Mouse (Mus musculus): ENCODE measurements around the gene Ccni. TPM values are rescaled to one million over a fixed set of nuclear protein-coding genes. Genes with fewer than 3 reads are reported as not detected.

Gene Ccni
- polyA plus RNA-seq, 1 experiment from 2014 or later = 191 TPM

DNA sequence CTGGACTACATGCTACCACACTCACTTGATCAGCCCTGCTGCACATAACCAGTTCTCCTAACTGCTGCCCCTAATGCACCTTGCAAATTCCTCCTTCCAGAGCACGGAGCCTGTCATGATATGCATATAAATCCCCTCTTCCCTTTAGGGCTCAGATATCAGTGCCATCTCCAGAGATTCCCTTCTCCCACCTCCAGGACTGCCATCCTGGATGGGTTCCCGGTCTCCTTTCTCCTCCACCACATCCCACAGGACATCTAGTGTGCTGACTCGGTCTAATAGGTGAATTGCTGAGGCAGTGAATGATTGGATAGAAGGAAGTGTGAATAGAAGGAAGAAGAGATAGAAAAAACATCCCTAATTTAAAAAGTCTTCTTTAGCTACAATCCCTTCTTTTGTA, 25.4 kb upstream of the Ccni start:
- no peak for ATAC-seq (ENCODE audit: low FRiP score)
- Histone ChIP-seq H3K4me1 (no peaks in the 10 kb centered on the region), H3K4me3 (replicated peaks) (no peak overlapping the region), H3K9me3 (no peaks in the 10 kb centered on the region), H3K4me2 (no peak overlapping the region), H3K27me3 (no peaks in the 10 kb centered on the region), H3K9ac (no peak overlapping the region), H3K27ac (no peak overlapping the region), H3K36me3 (replicated peaks) (no peaks in the 10 kb centered on the region)
- WGBS = 74% methylated on average over 3 of the region's 3 CpGs

DNA sequence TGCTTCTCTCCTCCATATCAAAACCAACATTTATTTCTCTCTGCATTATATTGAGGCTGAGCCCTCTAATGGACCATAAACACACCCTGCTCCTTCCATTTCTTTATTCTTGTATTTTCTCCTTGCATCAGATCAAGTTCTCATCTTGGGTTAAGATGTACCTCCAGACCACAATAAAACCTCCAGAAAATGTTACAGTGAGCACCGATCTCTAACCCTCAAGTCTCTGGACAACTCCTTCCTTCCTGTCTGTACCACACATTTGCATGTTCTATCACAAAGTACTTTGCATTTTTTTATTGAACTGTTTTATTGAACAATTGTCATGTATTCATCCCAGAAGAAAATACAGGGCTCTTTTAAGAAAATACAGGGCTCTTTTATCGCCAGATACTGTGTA, 23.2 kb upstream of the Ccni start:
- Histone ChIP-seq H3K9ac (no peak overlapping the region), H3K27ac (no peak overlapping the region), H3K27me3 (no peaks in the 10 kb centered on the region), H3K4me3 (replicated peaks) (no peak overlapping the region), H3K36me3 (replicated peaks) (no peaks in the 10 kb centered on the region), H3K4me1 (no peaks in the 10 kb centered on the region), H3K4me2 (no peak overlapping the region), H3K9me3 (no peaks in the 10 kb centered on the region)
- WGBS = 87% methylated on average over 2 of the region's 2 CpGs
- no peak for ATAC-seq (ENCODE audit: low FRiP score)

DNA sequence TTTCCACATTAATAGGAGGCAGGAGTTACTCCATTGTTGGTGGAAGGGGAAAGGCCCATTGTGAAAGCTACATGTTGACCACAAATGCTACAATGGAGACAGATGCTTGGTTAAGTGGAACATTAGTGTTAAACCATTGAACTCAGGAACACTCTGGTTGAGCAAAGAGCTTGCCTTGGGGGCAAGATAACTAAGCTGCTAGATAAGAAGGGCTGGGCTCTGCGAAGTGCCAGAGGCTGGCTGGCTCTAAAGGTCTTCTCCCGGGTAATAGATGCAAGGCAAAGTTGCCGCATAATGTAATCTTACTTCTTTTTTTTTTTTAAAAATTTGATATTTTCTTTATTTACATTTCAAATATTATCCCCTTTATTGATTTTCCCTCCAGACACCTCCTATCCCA, 20.9 kb upstream of the Ccni start:
- Histone ChIP-seq H3K9me3 (no peaks in the 10 kb centered on the region), H3K4me2 (no peak overlapping the region), H3K27ac (no peak overlapping the region), H3K36me3 (replicated peaks) (no peaks in the 10 kb centered on the region), H3K4me3 (replicated peaks) (no peak overlapping the region), H3K9ac (no peak overlapping the region), H3K27me3 (no peaks in the 10 kb centered on the region), H3K4me1 (no peaks in the 10 kb centered on the region)
- ATAC-seq (ENCODE audit: low FRiP score) = no peak
- WGBS = 95% methylated on average over 3 of the region's 3 CpGs

DNA sequence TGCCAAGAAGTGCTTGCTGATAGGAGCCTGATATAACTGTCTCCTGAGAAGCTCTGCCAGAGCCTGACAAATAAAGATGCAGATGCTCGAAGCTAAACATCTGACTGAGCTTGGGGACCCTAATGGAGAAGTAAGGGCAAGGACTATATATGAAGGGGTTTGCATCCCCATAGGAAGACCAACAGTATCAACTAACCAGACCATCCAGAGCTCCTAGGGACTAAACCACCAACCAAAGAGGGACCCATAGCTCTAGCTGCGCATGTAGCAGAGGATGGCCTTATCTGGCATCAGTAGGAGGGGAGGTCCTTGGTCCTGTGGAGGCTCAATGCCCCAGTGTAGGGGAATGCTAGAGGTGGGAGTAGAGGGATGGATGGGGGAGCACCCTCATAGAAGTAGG, 18.3 kb upstream of the Ccni start:
- no peak overlapping the region for H3K4me2 ChIP-seq
- no peaks in the 10 kb centered on the region for H3K27me3 ChIP-seq
- H3K4me1 ChIP-seq = no peaks in the 10 kb centered on the region
- no peak overlapping the region for H3K27ac ChIP-seq
- H3K9ac ChIP-seq = no peak overlapping the region
- 86% methylated on average over 2 of the region's 2 CpGs for WGBS
- H3K36me3 ChIP-seq (replicated peaks) = no peaks in the 10 kb centered on the region
- H3K9me3 ChIP-seq = no peaks in the 10 kb centered on the region
- no peak overlapping the region for H3K4me3 ChIP-seq (replicated peaks)
- ATAC-seq (ENCODE audit: low FRiP score) = no peak

DNA sequence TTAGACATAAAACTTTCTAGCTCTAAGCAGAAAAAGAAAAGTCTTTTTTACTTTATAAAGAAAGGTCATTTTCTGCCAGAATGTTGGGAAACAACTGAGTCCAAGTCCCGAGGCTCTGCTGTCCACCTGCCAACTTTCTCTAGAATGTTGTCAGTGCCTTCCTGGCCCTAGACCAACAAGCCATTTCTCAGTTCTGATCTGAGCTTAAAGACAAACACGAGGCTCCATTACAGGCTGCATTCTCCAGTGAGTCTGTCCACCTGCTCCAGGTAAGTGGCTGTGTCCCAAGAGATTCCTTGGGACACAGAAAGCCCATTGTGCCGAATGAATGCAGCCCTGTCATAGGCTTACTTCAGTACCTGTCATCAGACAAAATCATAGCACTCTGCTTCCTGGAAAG, 15.4 kb upstream of the Ccni start:
- 79% methylated on average over 3 of the region's 3 CpGs for WGBS
- H3K4me3 ChIP-seq (replicated peaks) = no peak overlapping the region
- H3K36me3 ChIP-seq (replicated peaks) = no peaks in the 10 kb centered on the region

DNA sequence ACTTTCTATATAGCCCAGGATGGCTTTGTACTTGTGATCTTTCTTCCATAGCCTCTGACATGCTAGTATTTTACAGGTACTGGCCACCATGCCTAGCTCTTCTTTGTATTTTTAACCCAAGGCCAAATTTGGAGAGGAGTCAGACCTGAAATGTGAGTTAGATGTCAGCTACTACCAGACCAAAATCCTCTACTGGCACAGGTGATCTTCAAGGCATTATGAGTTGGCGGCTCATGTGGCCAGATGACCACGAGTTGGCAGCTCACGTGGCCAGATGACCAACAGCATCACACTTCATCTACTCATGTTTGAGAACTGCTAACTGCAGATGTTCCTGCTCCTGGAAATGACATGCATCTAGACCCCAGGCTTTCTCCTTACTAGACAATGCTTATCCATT, 12.1 kb upstream of the Ccni start:
- H3K27me3 ChIP-seq = no peaks in the 10 kb centered on the region
- no peaks in the 10 kb centered on the region for H3K4me1 ChIP-seq
- no peaks in the 10 kb centered on the region for H3K36me3 ChIP-seq (replicated peaks)
- no peak for ATAC-seq (ENCODE audit: low FRiP score)
- H3K9ac ChIP-seq = no peak overlapping the region
- WGBS = 91% methylated on average over 3 of the region's 3 CpGs
- H3K4me2 ChIP-seq = no peak overlapping the region
- no peak overlapping the region for H3K4me3 ChIP-seq (replicated peaks)
- H3K9me3 ChIP-seq = no peaks in the 10 kb centered on the region
- no peak overlapping the region for H3K27ac ChIP-seq

More for the DNA sequence above, 15.4 kb upstream of the Ccni start:
- no peak for ATAC-seq (ENCODE audit: low FRiP score)
- Histone ChIP-seq H3K27me3 (no peaks in the 10 kb centered on the region), H3K27ac (no peak overlapping the region), H3K9me3 (no peaks in the 10 kb centered on the region), H3K9ac (no peak overlapping the region), H3K4me2 (no peak overlapping the region), H3K4me1 (no peaks in the 10 kb centered on the region)

DNA sequence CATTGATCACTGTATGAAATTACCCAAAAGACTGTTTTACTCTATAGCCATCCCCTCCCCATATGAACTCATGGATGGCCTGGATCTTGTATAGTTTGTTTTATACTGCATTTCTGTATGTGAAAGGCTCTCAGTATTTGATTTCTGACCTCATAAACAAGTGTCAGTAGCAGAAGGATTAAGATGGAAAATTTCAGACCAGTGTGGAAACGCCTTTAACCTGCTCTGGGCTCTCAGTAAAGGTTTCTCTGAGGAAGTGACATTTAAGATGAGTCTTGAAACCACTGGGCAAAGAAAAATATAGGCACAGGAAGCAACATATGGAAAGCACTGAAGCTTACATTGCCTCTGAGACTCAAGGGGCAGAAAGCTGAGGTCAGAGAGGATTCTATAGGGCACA, 1.3 kb upstream of the Ccni start:
- 81% methylated on average over 1 of the region's 1 CpGs for WGBS
- Histone ChIP-seq H3K4me2 (no peak overlapping the region), H3K27ac (peak overlapping the region; percentile 97; the same call in 1 of the 2 replicates), H3K36me3 (replicated peaks) (no peaks in the 10 kb centered on the region), H3K4me1 (peaks cover 17% of the 10 kb centered on the region), H3K4me3 (replicated peaks) (no peak overlapping the region), H3K9me3 (no peaks in the 10 kb centered on the region), H3K27me3 (no peaks in the 10 kb centered on the region), H3K9ac (no peak overlapping the region)
- no peak for ATAC-seq (ENCODE audit: low FRiP score)

DNA sequence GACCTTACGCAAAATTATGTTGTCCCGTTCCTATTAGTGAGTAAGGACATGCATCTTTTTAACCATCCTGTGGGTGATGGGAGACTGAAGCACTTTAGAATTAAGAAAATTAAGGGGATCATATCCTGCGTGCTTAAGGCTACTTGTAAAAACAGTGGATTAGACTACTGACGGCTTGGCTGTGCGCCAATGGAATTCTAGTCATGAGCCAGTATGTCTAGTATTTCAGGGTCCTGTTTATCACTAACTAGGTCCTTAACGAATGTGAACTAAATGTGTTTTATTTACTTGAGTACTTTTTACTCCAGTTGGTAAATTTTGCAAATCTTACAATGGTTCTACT, 682 bp upstream of the Ccni start:
- H3K27me3 ChIP-seq = no peaks in the 10 kb centered on the region
- ATAC-seq (ENCODE audit: low FRiP score) = peak; percentile 44
- H3K27ac ChIP-seq = peak overlapping the region; percentile 97
- H3K4me3 ChIP-seq (replicated peaks) = peak overlapping the region; percentile 91
- no peaks in the 10 kb centered on the region for H3K9me3 ChIP-seq
- H3K4me2 ChIP-seq = peak overlapping the region; percentile 56
- H3K4me1 ChIP-seq = peaks cover 17% of the 10 kb centered on the region
- 11% methylated on average over 6 of the region's 6 CpGs for WGBS
- H3K36me3 ChIP-seq (replicated peaks) = no peaks in the 10 kb centered on the region
- peak overlapping the region; percentile 97 for H3K9ac ChIP-seq

DNA sequence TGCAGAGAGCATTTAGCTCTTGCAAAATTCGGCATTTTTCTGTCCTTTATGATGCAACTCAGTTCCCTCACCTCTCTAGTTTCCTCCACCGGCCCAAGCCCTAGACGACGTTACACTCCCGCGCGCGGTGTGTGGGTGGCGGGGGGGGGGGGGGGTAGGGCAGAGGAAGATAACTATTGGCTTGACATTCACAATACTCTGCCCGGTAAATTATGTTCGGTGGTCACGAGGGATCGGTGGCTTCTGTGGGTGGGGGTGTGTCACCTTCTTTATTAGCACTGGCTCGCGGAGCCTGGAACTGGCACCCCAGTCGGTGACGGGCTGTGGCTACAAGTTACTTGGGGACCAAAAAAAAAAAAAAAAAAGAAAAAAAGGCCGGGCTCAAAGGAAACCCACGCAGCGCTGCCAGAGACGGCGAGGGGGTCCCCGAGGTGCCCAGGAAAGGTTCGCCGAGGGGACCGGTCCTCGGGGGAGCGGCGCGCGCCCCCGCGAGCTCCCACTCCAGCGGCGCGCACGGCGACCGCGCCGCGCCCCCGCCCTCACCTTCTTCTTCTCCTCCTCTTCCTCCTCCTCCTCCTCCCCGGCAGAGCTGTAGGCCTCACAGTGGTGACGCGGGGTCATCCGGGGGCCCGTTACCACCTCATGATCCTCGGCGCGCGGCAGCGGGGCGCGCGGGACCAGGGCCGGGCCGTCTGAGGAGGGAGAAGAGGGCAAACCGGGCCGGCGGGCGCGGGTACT, 755 bp downstream of the Ccni start:
- no peaks in the 10 kb centered on the region for H3K9me3 ChIP-seq
- ATAC-seq (ENCODE audit: low FRiP score) = peak; percentile 56

DNA sequence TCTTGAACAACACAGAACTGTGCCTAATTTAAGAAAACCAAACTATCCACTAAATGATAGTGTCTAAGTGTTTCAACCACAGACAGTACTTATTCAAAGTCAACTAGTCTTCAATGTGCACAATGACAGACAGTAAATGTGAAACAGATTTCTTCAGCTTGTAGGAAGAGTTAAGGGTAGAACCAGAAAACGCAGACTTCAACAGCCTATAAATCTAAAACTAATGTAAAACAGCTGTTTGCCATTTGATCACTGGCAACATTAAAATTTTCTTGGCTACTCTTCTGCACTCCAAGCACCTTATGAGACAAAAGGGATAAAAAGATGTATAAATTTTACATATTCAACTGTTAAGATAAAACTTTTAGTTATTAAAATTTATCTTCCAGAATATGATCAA, 5.1 kb downstream of the Ccni start:
- WGBS = 85% methylated on average over 1 of the region's 1 CpGs
- ATAC-seq (ENCODE audit: low FRiP score) = no peak
- Histone ChIP-seq H3K4me2 (no peak overlapping the region), H3K27me3 (no peaks in the 10 kb centered on the region), H3K27ac (no peak overlapping the region), H3K36me3 (replicated peaks) (peaks cover 37% of the 10 kb centered on the region), H3K4me1 (peaks cover 12% of the 10 kb centered on the region), H3K9ac (no peak overlapping the region), H3K9me3 (no peaks in the 10 kb centered on the region), H3K4me3 (replicated peaks) (no peak overlapping the region)

More for the DNA sequence above, 755 bp downstream of the Ccni start:
- Histone ChIP-seq H3K36me3 (replicated peaks) (peaks cover 10% of the 10 kb centered on the region), H3K27ac (peak overlapping the region; percentile 97), H3K9ac (peak overlapping the region; percentile 97), H3K4me3 (replicated peaks) (peak overlapping the region; percentile 91), H3K4me2 (peak overlapping the region; percentile 68), H3K4me1 (peaks cover 17% of the 10 kb centered on the region), H3K27me3 (no peaks in the 10 kb centered on the region)
- 1% methylated on average over 53 of the region's 63 CpGs for WGBS

DNA sequence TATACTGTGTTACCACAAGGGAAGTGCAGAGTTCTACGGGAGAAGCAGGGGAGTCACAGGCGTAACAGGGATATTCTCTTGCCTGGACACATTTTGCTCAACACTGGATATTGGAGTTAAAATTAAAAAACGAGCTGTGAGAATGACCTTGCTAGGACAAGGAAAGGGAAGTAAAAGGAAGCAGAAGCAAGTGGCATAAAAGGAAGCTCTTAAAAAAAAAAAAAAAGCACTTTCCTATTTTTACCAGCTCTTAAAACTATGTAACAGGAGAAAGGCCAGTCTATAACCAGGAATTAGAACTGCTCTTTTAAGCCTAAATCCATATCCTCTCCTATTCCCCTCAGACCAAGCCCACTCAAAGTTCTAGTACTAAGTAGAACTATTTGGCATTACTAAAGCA, 8.1 kb downstream of the Ccni start:
- Histone ChIP-seq H3K27me3 (no peaks in the 10 kb centered on the region), H3K4me3 (replicated peaks) (no peak overlapping the region), H3K4me2 (no peak overlapping the region), H3K36me3 (replicated peaks) (peaks cover 48% of the 10 kb centered on the region), H3K4me1 (peaks cover 3% of the 10 kb centered on the region; the same call in 1 of the 2 replicates), H3K9ac (no peak overlapping the region), H3K27ac (no peak overlapping the region), H3K9me3 (no peaks in the 10 kb centered on the region)
- 95% methylated on average over 3 of the region's 3 CpGs for WGBS
- no peak for ATAC-seq (ENCODE audit: low FRiP score)

DNA sequence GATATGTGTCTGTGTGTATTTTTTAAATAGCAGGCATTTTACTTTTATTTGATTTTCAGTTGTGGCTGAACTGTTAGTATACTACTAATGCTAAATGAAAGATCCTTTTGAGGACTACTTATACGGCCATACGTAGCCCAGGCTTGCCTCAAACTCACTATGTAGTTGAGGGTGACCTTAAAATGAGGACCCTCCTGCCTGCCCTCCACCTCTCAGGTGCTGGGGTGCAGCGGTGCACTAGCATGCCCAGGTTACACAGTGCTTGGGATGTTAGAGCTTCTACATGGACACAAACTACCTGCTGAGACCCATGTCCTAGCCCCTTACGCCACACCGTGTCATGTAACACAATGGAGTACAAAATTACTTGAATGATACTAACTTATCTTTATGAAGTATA, 15.9 kb downstream of the Ccni start:
- Histone ChIP-seq H3K4me1 (no peaks in the 10 kb centered on the region), H3K4me2 (no peak overlapping the region), H3K4me3 (replicated peaks) (no peak overlapping the region), H3K9me3 (no peaks in the 10 kb centered on the region), H3K27me3 (no peaks in the 10 kb centered on the region), H3K36me3 (replicated peaks) (peaks cover 50% of the 10 kb centered on the region), H3K9ac (no peak overlapping the region), H3K27ac (no peak overlapping the region)
- ATAC-seq (ENCODE audit: low FRiP score) = no peak
- 94% methylated on average over 5 of the region's 5 CpGs for WGBS

DNA sequence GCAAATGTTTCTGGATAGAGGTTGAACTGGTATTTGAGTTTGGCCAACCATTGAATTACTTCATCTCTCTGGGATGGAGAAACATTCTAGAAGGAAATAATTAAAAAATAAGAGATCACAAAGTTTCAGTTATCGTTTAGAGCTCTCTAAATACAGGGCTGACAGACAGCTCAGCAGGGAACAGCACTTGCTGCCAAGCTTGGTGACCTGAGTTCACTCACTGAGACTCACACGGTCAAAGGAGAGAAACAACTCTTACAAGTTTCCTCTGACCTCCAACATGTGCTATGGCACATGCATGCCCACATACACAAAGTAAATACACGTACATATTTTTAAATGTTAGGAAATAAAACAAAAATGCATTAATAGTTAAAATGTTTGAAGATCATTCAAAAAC, 16.7 kb downstream of the Ccni start:
- peaks cover 57% of the 10 kb centered on the region for H3K36me3 ChIP-seq (replicated peaks)
- WGBS = 77% methylated on average over 3 of the region's 3 CpGs
- no peaks in the 10 kb centered on the region for H3K9me3 ChIP-seq
- H3K27me3 ChIP-seq = no peaks in the 10 kb centered on the region
- H3K9ac ChIP-seq = no peak overlapping the region
- ATAC-seq (ENCODE audit: low FRiP score) = no peak
- no peaks in the 10 kb centered on the region for H3K4me1 ChIP-seq
- no peak overlapping the region for H3K4me2 ChIP-seq
- H3K27ac ChIP-seq = no peak overlapping the region
- H3K4me3 ChIP-seq (replicated peaks) = no peak overlapping the region

All from forebrain, embryonic 12.5 days (tissue).